Mouse (Mus musculus): ENCODE data around the gene Ndel1. TPM values are rescaled to one million over a fixed set of nuclear protein-coding genes. Genes with fewer than 3 reads are reported as not detected.

Gene Ndel1
- polyA plus RNA-seq, 1 experiment from 2014 or later = 96.9 TPM

GRCm38 (mm10) chr11:68902367-68902766 lies 30.7 kb upstream of the Ndel1 start:
- H3K4me2 ChIP-seq = peak overlapping the region; percentile 69
- peaks cover 46% of the 10 kb centered on the region for H3K36me3 ChIP-seq
- peaks cover 10% of the 10 kb centered on the region; the same call in 1 of the 2 replicates for H3K27me3 ChIP-seq
- peaks cover 15% of the 10 kb centered on the region for H3K4me1 ChIP-seq (replicated peaks)
- 2% methylated on average over 11 of the region's 11 CpGs for WGBS
- ATAC-seq (ENCODE audit: low read depth) = no peak
- no peaks in the 10 kb centered on the region for H3K9me3 ChIP-seq
- H3K9ac ChIP-seq = peak overlapping the region; percentile 95
- no peak overlapping the region; the same call in 1 of the 2 replicates for H3K27ac ChIP-seq (replicated peaks)
- H3K4me3 ChIP-seq = peak overlapping the region; percentile 72

- 4% methylated on average over 10 of the region's 10 CpGs for WGBS
- no peak for ATAC-seq (ENCODE audit: low read depth)
- Histone ChIP-seq H3K27me3 (peaks cover 10% of the 10 kb centered on the region; the same call in 1 of the 2 replicates), H3K4me1 (replicated peaks) (peaks cover 15% of the 10 kb centered on the region), H3K4me3 (peak overlapping the region; percentile 72), H3K36me3 (peaks cover 44% of the 10 kb centered on the region), H3K4me2 (peak overlapping the region; percentile 69), H3K9ac (peak overlapping the region; percentile 95), H3K27ac (replicated peaks) (peak overlapping the region; percentile 94), H3K9me3 (no peaks in the 10 kb centered on the region)
These were observed 30.3 kb upstream of the Ndel1 start for GRCm38 (mm10) chr11:68902047-68902364.

- Histone ChIP-seq H3K9me3 (no peaks in the 10 kb centered on the region), H3K27ac (replicated peaks) (peak within 1 kb of the TSS; percentile 94), H3K4me3 (peak within 1 kb of the TSS; percentile 72), H3K27me3 (peaks cover 10% of the 10 kb centered on the region; the same call in 1 of the 2 replicates), H3K4me2 (peak within 1 kb of the TSS; percentile 69), H3K4me1 (replicated peaks) (peaks cover 15% of the 10 kb centered on the region), H3K9ac (peak within 1 kb of the TSS; percentile 95), H3K36me3 (peaks cover 39% of the 10 kb centered on the region)
- ATAC-seq (ENCODE audit: low read depth) = peak; percentile 86
- WGBS = under 1% methylated on average over 52 of the region's 52 CpGs
These were observed 29.8 kb upstream of the Ndel1 start, which contains the start of gene Rpl26 for GRCm38 (mm10) chr11:68901351-68902046. TSS of gene Rpl26 (plus strand) at chr11:68901583.

GRCm38 (mm10) chr11:68900519-68901350 lies 29.1 kb upstream of the Ndel1 start:
- Histone ChIP-seq H3K27me3 (peaks cover 10% of the 10 kb centered on the region; the same call in 1 of the 2 replicates), H3K27ac (replicated peaks) (no peak overlapping the region), H3K36me3 (peaks cover 31% of the 10 kb centered on the region), H3K4me2 (peak overlapping the region; percentile 69), H3K9me3 (no peaks in the 10 kb centered on the region), H3K4me1 (replicated peaks) (peaks cover 15% of the 10 kb centered on the region), H3K9ac (peak overlapping the region; percentile 60), H3K4me3 (peak overlapping the region; percentile 72)
- 28% methylated on average over 31 of the region's 31 CpGs for WGBS
- peak; percentile 60 for ATAC-seq (ENCODE audit: low read depth)

GRCm38 (mm10) chr11:68899815-68900214 lies 28.2 kb upstream of the Ndel1 start:
- ATAC-seq (ENCODE audit: low read depth) = no peak
- H3K4me2 ChIP-seq = no peak overlapping the region
- H3K9ac ChIP-seq = no peak overlapping the region
- peaks cover 10% of the 10 kb centered on the region; the same call in 1 of the 2 replicates for H3K27me3 ChIP-seq
- no peak overlapping the region for H3K4me3 ChIP-seq
- H3K9me3 ChIP-seq = no peaks in the 10 kb centered on the region
- H3K27ac ChIP-seq (replicated peaks) = no peak overlapping the region
- WGBS = 89% methylated on average over 8 of the region's 8 CpGs
- peaks cover 22% of the 10 kb centered on the region for H3K36me3 ChIP-seq
- peaks cover 15% of the 10 kb centered on the region for H3K4me1 ChIP-seq (replicated peaks)

GRCm38 (mm10) chr11:68898790-68899189 lies 27.1 kb upstream of the Ndel1 start:
- 91% methylated on average over 6 of the region's 6 CpGs for WGBS
- Histone ChIP-seq H3K9me3 (no peaks in the 10 kb centered on the region), H3K9ac (no peak overlapping the region), H3K27ac (replicated peaks) (no peak overlapping the region), H3K4me3 (no peak overlapping the region), H3K36me3 (peaks cover 12% of the 10 kb centered on the region), H3K4me1 (replicated peaks) (peaks cover 15% of the 10 kb centered on the region), H3K27me3 (peaks cover 10% of the 10 kb centered on the region; the same call in 1 of the 2 replicates), H3K4me2 (no peak overlapping the region)
- no peak for ATAC-seq (ENCODE audit: low read depth)

- no peak for ATAC-seq (ENCODE audit: low read depth)
- H3K36me3 ChIP-seq = peaks cover 2% of the 10 kb centered on the region
- no peak overlapping the region for H3K4me2 ChIP-seq
- no peaks in the 10 kb centered on the region for H3K9me3 ChIP-seq
- 78% methylated on average over 6 of the region's 6 CpGs for WGBS
- no peak overlapping the region for H3K4me3 ChIP-seq
- H3K27me3 ChIP-seq = peaks cover 10% of the 10 kb centered on the region; the same call in 1 of the 2 replicates
- no peak overlapping the region for H3K27ac ChIP-seq (replicated peaks)
- peaks cover 11% of the 10 kb centered on the region for H3K4me1 ChIP-seq (replicated peaks)
- H3K9ac ChIP-seq = no peak overlapping the region
These were observed 26.2 kb upstream of the Ndel1 start for GRCm38 (mm10) chr11:68897838-68898237.

- Histone ChIP-seq H3K9ac (no peak overlapping the region), H3K9me3 (no peaks in the 10 kb centered on the region), H3K4me2 (no peak overlapping the region), H3K27ac (replicated peaks) (no peak overlapping the region), H3K4me1 (replicated peaks) (peaks cover 5% of the 10 kb centered on the region), H3K4me3 (no peak overlapping the region), H3K27me3 (peaks cover 10% of the 10 kb centered on the region; the same call in 1 of the 2 replicates), H3K36me3 (no peaks in the 10 kb centered on the region)
- 45% methylated on average over 4 of the region's 4 CpGs for WGBS
- no peak for ATAC-seq (ENCODE audit: low read depth)
These were observed 25.5 kb upstream of the Ndel1 start for GRCm38 (mm10) chr11:68897120-68897519.

GRCm38 (mm10) chr11:68896247-68896646 lies 24.6 kb upstream of the Ndel1 start:
- Histone ChIP-seq H3K4me1 (replicated peaks) (peaks cover 5% of the 10 kb centered on the region), H3K9me3 (no peaks in the 10 kb centered on the region), H3K27ac (replicated peaks) (no peak overlapping the region), H3K4me3 (no peak overlapping the region), H3K27me3 (peaks cover 10% of the 10 kb centered on the region; the same call in 1 of the 2 replicates), H3K9ac (no peak overlapping the region), H3K36me3 (no peaks in the 10 kb centered on the region), H3K4me2 (no peak overlapping the region)
- ATAC-seq (ENCODE audit: low read depth) = no peak
- 91% methylated on average over 5 of the region's 5 CpGs for WGBS

GRCm38 (mm10) chr11:68893911-68894464 lies 22.3 kb upstream of the Ndel1 start:
- peaks cover 2% of the 10 kb centered on the region; the same call in 1 of the 2 replicates for H3K27me3 ChIP-seq
- no peaks in the 10 kb centered on the region for H3K36me3 ChIP-seq
- no peak overlapping the region for H3K27ac ChIP-seq (replicated peaks)
- H3K9me3 ChIP-seq = no peaks in the 10 kb centered on the region
- no peaks in the 10 kb centered on the region for H3K4me1 ChIP-seq (replicated peaks)
- H3K4me3 ChIP-seq = no peak overlapping the region
- H3K4me2 ChIP-seq = no peak overlapping the region
- no peak for ATAC-seq (ENCODE audit: low read depth)
- WGBS = 77% methylated on average over 12 of the region's 12 CpGs
- H3K9ac ChIP-seq = no peak overlapping the region

- Histone ChIP-seq H3K4me3 (no peak overlapping the region), H3K4me1 (replicated peaks) (no peaks in the 10 kb centered on the region), H3K9me3 (no peaks in the 10 kb centered on the region), H3K36me3 (no peaks in the 10 kb centered on the region), H3K4me2 (no peak overlapping the region), H3K27me3 (no peaks in the 10 kb centered on the region), H3K27ac (replicated peaks) (no peak overlapping the region), H3K9ac (0 out of 2 replicates have a peak overlapping the region, but pooled peaks have one; percentile 17)
- 78% methylated on average over 14 of the region's 15 CpGs for WGBS
- no peak for ATAC-seq (ENCODE audit: low read depth)
These were observed 20.7 kb upstream of the Ndel1 start for GRCm38 (mm10) chr11:68892233-68892832.
